Mouse (Mus musculus) adrenal gland, adult (tissue): ENCODE results near the gene Olfr1037.
"Not testable (repeated sequence)": the region's sequence is repeated elsewhere in the genome, so short reads cannot be mapped to it uniquely, and the experiment has no call there.

Experiments used
- DNase-seq, 2 experiments: peaks; one replicate each; pipeline ENCODE4 v3.0.0; 2022 to 2023; ENCODE audit warnings: low spot score in 1 of 2; ENCODE audit not compliant: inconsistent age in 2 of 2

Gene Olfr1037

GRCm38 (mm10) chr2:86087285-86087684 lies at the start of gene Olfr1037:
Gene Olfr1037 (minus strand): TSS chr2:86087385.
- DNase-seq: no peak

DNA sequence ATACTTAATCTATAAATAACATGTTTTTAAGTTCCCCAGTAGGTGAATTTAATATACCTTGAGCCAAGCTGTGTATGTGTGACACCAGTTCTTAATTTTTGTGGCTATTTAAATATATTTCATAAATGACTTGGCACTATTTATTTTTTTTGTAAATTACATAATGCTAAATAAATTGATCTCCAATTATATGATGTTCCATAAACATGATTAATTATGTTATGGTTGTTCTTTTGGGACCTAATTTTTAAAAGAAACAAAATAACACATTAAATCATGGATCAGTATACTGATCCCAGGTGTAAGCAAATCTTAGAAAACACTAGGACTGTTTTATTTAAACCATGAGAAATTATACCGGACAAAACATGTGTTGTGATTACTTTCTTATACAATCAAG lies 48.6 kb upstream of the Olfr1037 start, which contains the start of gene Olfr1039:
Olfr1039 (minus strand) TSS at position 101 of the 400 bp plus-strand sequence.
- DNase-seq: no peak

GRCm38 (mm10) chr2:86080478-86080877 lies 6.7 kb downstream of the Olfr1037 start:
- not testable (repeated sequence) for DNase-seq

DNA sequence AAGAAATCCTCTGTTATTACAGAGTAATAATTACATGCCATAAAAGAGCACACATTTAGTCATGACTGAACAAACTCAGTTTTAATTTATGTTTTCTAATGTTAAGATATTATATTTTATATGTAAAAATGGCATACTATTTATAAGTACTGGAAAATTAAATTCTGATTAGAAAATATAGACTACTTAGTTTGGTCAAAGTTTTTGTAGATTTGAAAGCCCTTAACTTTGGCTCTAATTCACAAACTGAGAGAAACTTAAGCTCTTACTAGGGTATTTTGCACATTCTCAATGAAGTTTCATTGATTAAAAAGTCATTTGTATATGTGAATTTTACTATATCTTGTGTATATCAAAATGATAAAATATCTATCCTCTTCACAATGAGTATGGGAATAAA lies 13.5 kb downstream of the Olfr1037 start, which contains the start of gene Olfr1036:
Olfr1036 (plus strand) TSS at position 301 of the 400 bp plus-strand sequence.
- not testable (repeated sequence) for DNase-seq

DNA sequence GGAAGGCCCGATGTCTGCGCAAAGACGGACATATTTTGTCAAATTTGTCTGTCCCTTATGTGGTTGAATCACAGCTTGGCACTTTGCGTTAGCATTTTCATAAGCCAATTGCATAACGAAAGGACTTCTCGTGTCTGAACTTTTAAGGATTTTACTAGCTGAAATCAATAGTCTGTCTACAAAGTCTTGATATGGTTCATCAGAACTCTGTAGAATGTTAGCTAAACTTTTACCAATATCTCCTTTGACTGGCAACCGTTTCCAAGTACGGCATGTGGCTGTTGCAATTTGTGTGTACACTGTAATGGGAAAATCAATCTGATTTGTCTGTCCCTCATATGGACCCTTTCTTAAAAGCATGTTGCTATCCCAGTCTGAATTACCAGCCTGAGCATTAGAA lies 17.0 kb downstream of the Olfr1037 start:
- no peak for DNase-seq

DNA sequence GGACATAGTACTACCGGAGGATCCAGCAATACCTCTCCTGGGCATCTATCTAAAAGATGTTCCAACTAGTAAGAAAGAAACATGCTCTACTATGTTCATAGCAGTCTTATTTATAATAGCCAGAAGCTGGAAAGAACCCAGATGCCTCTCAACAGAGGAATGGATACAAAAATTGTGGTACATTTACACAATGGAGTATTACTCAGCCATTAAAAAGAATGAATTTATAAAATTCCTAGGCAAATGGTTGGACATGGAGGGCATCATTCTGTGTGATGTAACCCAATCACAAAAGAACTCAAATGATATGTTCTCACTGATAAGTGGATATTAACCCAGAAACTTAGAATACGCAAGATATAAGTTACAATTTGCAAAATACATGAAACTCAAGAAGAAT lies 23.4 kb downstream of the Olfr1037 start:
- not testable (repeated sequence) for DNase-seq

- not testable (repeated sequence) for DNase-seq
These were observed 36.4 kb downstream of the Olfr1037 start for GRCm38 (mm10) chr2:86050777-86051176.

GRCm38 (mm10) chr2:86045561-86045960 lies 41.6 kb downstream of the Olfr1037 start, which contains the start of gene Olfr1034:
Gene Olfr1034 (plus strand): TSS chr2:86045861.
- no peak for DNase-seq
